Mouse (Mus musculus): Measurements from ENCODE around the gene Ap3s2. TPM values are rescaled to one million over a fixed set of nuclear protein-coding genes. Genes with fewer than 3 reads are reported as not detected.

Gene Ap3s2
- polyA plus RNA-seq, 1 experiment from 2014 or later = 41.2 TPM

Small RNAs within 50 kb of the gene (microRNA-seq; reads per million reads assigned to microRNA genes)
- gene Gm24541 = not detected

Other genes with a start within 250 kb of the Ap3s2 start
- gene Kif7, start 204.9 kb downstream of the Ap3s2 start, polyA plus RNA-seq (2014; fragmentation: Nextera tagmentation; extraction: Ambion mirVana) = 6.1 and 6.3 TPM in 2 replicates
- not detected in 2 replicates for gene Plin1, start 187.7 kb downstream of the Ap3s2 start, polyA plus RNA-seq (2014; fragmentation: Nextera tagmentation; extraction: Ambion mirVana)
- 9.7 and 14.9 TPM in 2 replicates for gene Pex11a, start 177.5 kb downstream of the Ap3s2 start, polyA plus RNA-seq (2014; fragmentation: Nextera tagmentation; extraction: Ambion mirVana)
- gene Wdr93, start 177.5 kb downstream of the Ap3s2 start, polyA plus RNA-seq (2014; fragmentation: Nextera tagmentation; extraction: Ambion mirVana) = 0.07 TPM in 1 of 2 replicates, not detected in the other
- gene Mesp1, start 126.9 kb downstream of the Ap3s2 start, polyA plus RNA-seq (2014; fragmentation: Nextera tagmentation; extraction: Ambion mirVana) = not detected in 2 replicates
- gene Mesp2, start 109.9 kb downstream of the Ap3s2 start, polyA plus RNA-seq (2014; fragmentation: Nextera tagmentation; extraction: Ambion mirVana) = 0.13 and 0.32 TPM in 2 replicates
- gene Anpep, start 59.6 kb downstream of the Ap3s2 start, polyA plus RNA-seq (2014; fragmentation: Nextera tagmentation; extraction: Ambion mirVana) = 13.1 and 14.0 TPM in 2 replicates
- gene Arpin, start 14.7 kb upstream of the Ap3s2 start, polyA plus RNA-seq (2014; fragmentation: Nextera tagmentation; extraction: Ambion mirVana) = 17.8 and 17.9 TPM in 2 replicates
- 15.4 and 17.0 TPM in 2 replicates for gene Zfp710, start 104.2 kb upstream of the Ap3s2 start, polyA plus RNA-seq (2014; fragmentation: Nextera tagmentation; extraction: Ambion mirVana)
- gene Idh2, start 194.7 kb upstream of the Ap3s2 start, polyA plus RNA-seq (2014; fragmentation: Nextera tagmentation; extraction: Ambion mirVana) = 540 and 555 TPM in 2 replicates

Measured in limb, embryonic 11.5 days (tissue).